Mouse (Mus musculus): ENCODE data around the gene Depdc7. TPM values are rescaled to one million over a fixed set of nuclear protein-coding genes. Genes with fewer than 3 reads are reported as not detected.

The Depdc7 gene
- polyA plus RNA-seq, 1 experiment, result 0.86 TPM

DNA sequence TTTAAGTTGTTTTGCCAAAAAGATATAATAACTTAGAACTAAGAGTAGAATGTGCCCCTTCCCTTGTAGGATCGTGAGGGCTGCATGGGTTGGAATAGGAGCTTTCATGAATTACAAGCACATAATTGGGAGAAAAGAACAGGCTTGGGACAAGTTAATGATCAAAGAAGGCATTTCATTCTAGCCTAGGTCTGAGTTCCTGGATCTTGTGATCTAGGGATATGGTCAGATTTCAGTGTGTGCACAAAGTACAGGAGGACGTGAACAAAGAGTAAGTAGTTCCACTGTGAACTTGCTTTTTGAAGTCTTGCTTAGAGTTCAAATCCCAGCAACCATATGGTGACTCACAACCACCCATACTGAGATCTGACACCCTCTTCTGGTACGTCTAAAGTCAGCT, 65.4 kb downstream of the Depdc7 start:
- Histone ChIP-seq H3K36me3 (ENCODE audit: control insufficient read depth, insufficient read depth, low read length) (no peaks in the 10 kb centered on the region), H3K27me3 (ENCODE audit: control insufficient read depth, insufficient read depth, low read length) (no peaks in the 10 kb centered on the region), H3K27ac (ENCODE audit: control insufficient read depth, insufficient read depth, low read length) (no peak overlapping the region), H3K4me3 (ENCODE audit: control insufficient read depth, insufficient read depth, low read length) (no peak overlapping the region), H3K4me1 (replicated peaks; ENCODE audit: control insufficient read depth, insufficient read depth, low read length) (no peaks in the 10 kb centered on the region)
- no peak for DNase-seq
- WGBS, result 89% methylated on average over 3 of the region's 3 CpGs
- TF ChIP-seq POLR2A (IDR thresholded peaks at IDR 0.05; ENCODE audit: control insufficient read depth, extremely low read depth, insufficient read depth, low read length, poor library complexity) (no peak), CTCF (IDR thresholded peaks at IDR 0.05; ENCODE audit: borderline replicate concordance, control insufficient read depth, extremely low read depth, insufficient read depth, low read length, poor library complexity) (no peak)

Other genes starting within 250 kb of the Depdc7 start
- 28.5 and 28.6 TPM in 2 replicates for gene Hipk3, start 248.4 kb downstream of the Depdc7 start, polyA plus RNA-seq (2012; rRNA removed)
- gene Cstf3, start 152.4 kb downstream of the Depdc7 start, polyA plus RNA-seq (2012; rRNA removed), result 15.5 and 17.4 TPM in 2 replicates
- 1.4 and 2.0 TPM in 2 replicates for gene Tcp11l1, start 30.7 kb downstream of the Depdc7 start, polyA plus RNA-seq (2012; rRNA removed)
- not detected in 2 replicates for gene Pin1rt1, start 26.5 kb downstream of the Depdc7 start, polyA plus RNA-seq (2012; rRNA removed)
- 7.2 and 8.2 TPM in 2 replicates for gene Qser1, start 73.9 kb upstream of the Depdc7 start, polyA plus RNA-seq (2012; rRNA removed)
- gene Prrg4, start 107.0 kb upstream of the Depdc7 start, polyA plus RNA-seq (2012; rRNA removed), result 2.4 TPM in 2 replicates
- gene Ccdc73, start 124.9 kb upstream of the Depdc7 start, polyA plus RNA-seq (2012; rRNA removed), result 0.77 TPM in 1 of 2 replicates, not detected in the other